Mouse (Mus musculus) splenic B cell, adult 2 months (primary cell): ENCODE measurements around the gene Slc33a1.

Experiments used
- DNase-seq: peaks from one replicate; pipeline ENCODE4 v3.0.0-alpha.2; 2011; ENCODE audit warnings: low read depth, low spot score
- H3K27me3 ChIP-seq: 2 replicates; pipeline ENCODE4 v1.6.1; 2012; ENCODE audit warnings: mild to moderate bottlenecking, low read length, moderate library complexity, mixed read lengths; ENCODE audit not compliant: control insufficient read depth, poor library complexity, insufficient read depth, severe bottlenecking
- H3K36me3 ChIP-seq: 2 replicates; pipeline ENCODE4 v1.6.1; 2012; ENCODE audit warnings: mild to moderate bottlenecking, low read length, moderate library complexity, mixed read lengths; ENCODE audit not compliant: control insufficient read depth, poor library complexity, insufficient read depth, severe bottlenecking

Slc33a1 gene

DNA sequence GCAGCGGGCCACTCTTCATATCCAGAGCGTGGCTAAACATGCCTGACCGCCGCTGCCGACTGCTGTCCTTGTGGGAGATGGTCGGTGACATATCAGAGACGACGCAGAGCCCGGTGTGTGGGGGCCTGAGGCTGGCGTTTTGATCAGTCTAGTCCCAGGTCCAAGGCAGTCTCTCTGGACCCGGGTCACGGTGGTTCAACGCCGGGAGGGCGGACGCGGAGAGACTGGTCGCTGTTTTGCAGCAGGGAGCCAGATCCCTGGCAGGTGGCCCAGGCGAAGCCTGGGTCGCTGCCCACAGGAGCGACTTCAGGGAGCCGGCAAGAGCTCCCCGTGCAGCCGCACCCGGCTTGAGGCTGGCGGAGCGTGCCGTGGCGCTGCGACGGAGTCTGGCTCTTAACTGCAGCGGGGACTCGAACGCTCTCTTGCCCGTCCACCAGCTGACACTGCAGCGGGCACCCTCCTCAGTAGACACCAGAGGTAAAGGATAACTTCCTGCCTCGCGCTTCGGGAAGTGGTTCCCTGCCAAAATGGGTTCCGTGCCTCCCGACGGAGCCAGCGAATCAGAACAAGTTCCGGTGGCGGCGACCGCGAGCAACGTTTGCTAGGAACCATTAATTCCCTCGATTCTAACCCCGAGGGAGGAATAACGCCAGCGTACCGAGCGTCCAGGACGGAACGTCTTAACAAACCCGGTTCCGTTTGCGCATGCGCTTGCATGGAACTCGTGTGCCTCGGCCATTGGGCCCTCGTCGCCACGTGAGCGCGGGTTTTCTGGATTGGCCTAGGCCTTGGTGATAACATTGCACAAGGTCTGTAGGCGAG, at the start of gene Slc33a1:
TSS of gene Slc33a1 (minus strand) at position 669 of the 822 bp plus-strand sequence.
- Histone ChIP-seq H3K27me3 (no peaks in the 10 kb centered on the region), H3K36me3 (no peaks in the 10 kb centered on the region)
- peak; percentile 99 for DNase-seq

DNA sequence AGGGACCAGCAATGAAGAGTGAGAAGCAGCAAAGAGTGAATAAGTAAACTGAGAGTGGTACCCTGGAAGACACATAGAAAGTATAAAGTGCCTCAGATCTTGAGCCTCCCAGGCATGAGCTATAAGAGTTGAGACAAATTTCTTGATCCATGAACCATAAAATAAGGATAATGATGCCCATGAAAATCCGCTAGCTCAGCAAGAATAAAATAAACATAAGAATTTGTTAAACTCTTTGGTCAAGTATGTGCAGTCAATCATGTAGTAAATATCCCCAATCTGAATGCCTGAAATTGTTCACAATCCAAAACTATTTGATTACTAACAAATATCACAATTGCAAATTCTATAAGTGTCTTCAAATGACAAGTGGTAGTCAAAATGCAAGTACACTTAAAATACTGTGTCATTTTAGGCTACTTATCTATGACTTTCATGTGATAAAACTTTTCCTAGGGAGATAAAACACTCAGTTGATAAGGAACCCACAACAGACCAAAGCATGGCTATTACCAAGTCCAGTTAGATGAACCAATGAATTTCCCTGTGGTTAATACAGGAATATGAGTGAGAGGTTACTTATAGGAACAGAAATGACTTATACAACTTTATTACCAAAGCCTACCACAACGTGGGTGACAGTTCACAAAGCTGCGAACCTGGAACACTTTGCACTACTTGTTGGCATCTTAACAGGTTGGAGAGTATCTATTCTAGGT, 24.3 kb upstream of the Slc33a1 start:
- H3K36me3 ChIP-seq = peaks cover 18% of the 10 kb centered on the region
- no peak for DNase-seq
- H3K27me3 ChIP-seq = no peaks in the 10 kb centered on the region

DNA sequence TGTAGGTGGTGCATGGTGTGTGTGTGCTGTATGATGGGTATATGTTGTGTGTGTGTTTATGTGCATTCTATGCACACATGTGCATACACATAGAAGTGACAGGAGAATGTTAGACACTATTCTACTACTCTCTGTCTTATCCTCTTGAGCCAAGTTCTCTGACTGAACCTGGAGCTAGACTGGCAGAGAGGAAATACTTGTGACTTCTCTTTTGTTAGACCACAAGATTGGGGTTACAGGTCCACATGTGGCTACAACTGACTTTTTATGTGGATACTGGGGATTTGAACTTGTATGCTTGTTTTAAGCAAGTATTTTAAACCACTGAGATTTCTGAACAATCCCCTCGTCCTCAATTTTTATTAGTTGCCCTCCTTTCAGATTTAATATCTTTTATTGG, 22.1 kb upstream of the Slc33a1 start:
- no peak for DNase-seq
- Histone ChIP-seq H3K36me3 (peaks cover 21% of the 10 kb centered on the region), H3K27me3 (no peaks in the 10 kb centered on the region)

DNA sequence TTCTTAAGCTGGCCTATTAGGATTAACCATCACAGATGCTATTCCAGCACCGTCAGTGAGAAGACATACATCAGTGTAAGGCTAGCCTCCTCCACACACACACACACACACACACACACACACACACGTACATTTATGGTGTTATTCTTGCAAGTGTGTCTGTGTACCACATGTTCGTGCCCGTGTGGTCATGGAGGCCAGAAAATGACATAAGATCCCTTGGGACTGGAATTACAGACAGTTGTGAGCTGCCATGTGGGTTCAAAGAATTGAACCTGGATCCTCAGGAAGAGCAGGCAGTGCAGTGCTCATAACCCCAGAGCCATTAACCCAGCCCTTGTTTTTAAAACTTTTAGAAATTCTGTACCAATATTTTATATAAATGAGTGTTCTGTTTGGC, 13.3 kb upstream of the Slc33a1 start:
- peak; percentile 4 for DNase-seq
- Histone ChIP-seq H3K27me3 (no peaks in the 10 kb centered on the region), H3K36me3 (peaks cover 6% of the 10 kb centered on the region; the same call in 1 of the 2 replicates)

DNA sequence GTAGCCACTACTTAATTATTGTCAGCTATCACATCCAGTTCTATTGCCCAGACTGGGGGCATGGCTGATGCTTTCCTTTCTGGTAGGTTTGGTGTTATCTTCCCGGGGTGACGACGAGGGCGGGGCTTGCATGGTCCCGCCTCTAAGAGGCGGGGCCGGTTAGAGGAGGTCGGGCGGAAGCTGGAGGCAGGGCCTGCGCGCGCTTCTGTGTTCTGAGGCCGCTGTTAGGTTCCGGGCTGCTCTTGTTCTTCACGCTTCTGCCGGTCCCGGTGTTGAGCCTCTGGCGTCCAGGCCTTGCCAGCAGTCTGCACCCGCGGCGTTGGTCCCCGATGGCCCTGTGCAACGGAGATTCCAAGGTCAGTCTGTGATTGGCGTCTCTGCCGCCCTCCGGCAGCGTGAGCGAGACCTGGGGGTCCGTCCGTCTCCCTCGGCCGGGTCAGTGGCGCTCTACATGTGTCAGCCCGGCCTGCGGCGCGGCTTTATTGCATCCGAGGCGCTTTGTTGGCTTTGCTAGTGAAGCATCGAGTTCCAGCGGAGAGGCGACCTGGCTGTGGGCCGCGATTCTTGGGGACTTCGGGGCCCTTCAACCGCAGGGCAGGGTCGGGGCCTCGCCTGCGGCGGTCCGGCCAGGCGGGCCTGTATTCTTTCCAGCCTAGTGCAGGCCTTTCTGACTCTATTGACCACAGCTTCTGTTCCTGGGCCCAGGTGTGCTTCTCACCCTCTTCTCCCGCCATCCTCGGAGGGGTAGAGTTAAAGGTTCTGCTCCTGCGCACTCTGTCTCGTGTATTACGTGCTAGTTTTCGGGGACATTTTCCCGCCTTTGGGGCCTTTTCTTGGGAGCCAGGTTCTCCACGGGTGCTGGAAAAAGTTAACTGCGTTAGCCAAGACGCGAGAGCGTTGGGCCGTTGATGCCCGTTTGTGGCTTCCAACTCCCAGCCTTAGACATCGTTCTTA, 11.7 kb upstream of the Slc33a1 start, which contains the start of gene Gmps:
TSS of gene Gmps (plus strand) at position 152 of the 954 bp plus-strand sequence.
- no peaks in the 10 kb centered on the region for H3K27me3 ChIP-seq
- DNase-seq = peak; percentile 95
- H3K36me3 ChIP-seq = 0 out of 2 replicates have a peak, but pooled peaks cover 3% of the 10 kb centered on the region

DNA sequence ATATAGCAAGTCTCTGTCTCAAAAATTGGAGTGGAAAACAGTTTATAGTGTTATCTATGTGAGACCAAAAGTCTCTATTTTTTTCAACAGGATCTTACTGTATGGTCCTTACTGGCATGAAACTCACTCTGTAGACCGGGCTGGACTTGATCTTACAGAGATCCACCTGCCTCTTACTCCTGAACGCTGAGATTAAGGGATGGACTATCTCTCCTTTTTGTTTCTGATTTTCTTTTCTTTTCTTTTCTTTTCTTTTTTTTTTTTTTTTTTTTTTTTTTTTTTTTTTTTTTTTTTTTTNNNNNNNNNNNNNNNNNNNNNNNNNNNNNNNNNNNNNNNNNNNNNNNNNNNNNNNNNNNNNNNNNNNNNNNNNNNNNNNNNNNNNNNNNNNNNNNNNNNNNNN, 1.4 kb upstream of the Slc33a1 start:
- H3K27me3 ChIP-seq = no peaks in the 10 kb centered on the region
- H3K36me3 ChIP-seq = no peaks in the 10 kb centered on the region
- no peak for DNase-seq

DNA sequence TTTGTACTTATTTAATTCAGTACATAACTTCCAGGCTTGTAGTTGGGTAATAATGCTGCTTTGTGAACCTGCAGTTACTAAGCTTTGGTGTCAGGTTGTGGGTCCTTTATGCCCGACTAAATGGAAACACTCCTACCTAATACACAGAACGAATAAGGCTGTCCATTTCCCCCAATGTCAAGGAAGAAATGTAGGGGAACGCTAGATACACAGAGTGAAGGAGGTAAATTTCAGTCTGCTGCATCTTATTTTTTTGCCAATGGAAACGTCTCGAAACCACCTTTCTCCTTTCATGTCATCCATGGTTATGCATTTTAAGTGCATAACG, 318 bp upstream of the Slc33a1 start:
- H3K36me3 ChIP-seq = no peaks in the 10 kb centered on the region
- DNase-seq = no peak
- H3K27me3 ChIP-seq = no peaks in the 10 kb centered on the region

DNA sequence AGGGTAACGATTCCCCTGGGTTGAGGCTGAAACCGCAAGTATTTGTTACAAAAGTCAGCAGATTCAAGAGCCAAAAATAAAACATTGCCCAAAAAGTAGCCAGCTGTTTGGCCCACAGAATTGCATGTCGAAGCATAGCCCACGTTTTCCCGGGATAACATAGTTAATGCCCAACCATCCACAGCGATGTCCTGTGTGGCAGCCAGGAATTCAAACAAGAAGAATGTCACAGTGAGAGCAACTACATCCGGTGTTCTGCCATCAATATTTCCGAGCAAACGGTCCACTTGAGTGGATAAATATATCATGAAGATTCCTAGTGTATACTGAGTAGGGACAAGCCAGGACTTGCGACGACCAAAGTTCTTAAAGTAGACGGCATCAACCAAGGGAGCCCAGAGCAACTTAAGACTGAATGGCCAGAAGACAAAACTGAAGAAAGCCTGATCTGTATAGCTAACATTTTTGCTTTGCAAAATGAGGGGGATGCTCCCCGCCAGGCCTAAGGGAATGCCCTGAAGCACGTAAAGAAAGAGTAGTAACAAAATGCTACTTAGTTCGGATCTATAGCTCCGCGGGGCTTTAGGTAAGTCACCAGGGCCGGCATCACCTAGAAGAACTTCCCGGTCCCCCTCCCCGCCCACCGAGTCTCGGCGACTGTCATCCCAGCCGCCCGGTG, 1.0 kb downstream of the Slc33a1 start:
- H3K36me3 ChIP-seq = no peaks in the 10 kb centered on the region
- no peaks in the 10 kb centered on the region for H3K27me3 ChIP-seq
- peak; percentile 11 for DNase-seq

DNA sequence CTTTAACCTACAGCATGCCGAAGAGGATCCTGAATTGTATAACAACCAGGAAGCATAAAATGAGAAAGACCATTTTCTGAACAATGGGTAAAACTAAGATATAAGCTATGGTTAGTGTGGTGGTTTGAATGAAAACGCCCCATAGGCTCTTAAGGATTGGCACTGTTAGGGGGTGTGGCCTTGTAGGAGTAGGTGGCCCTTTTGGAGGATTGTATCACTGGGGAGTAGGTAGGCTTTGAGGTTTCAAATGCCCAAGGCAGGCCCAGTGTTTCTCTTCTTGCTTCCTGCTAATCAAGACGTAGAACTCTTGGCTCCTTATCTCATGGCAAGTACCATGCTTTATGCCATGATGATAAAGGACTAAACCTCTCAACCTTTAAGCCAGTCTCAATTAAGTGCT, 14.7 kb downstream of the Slc33a1 start:
- Histone ChIP-seq H3K36me3 (peaks cover 1% of the 10 kb centered on the region; the same call in 1 of the 2 replicates), H3K27me3 (no peaks in the 10 kb centered on the region)
- no peak for DNase-seq

DNA sequence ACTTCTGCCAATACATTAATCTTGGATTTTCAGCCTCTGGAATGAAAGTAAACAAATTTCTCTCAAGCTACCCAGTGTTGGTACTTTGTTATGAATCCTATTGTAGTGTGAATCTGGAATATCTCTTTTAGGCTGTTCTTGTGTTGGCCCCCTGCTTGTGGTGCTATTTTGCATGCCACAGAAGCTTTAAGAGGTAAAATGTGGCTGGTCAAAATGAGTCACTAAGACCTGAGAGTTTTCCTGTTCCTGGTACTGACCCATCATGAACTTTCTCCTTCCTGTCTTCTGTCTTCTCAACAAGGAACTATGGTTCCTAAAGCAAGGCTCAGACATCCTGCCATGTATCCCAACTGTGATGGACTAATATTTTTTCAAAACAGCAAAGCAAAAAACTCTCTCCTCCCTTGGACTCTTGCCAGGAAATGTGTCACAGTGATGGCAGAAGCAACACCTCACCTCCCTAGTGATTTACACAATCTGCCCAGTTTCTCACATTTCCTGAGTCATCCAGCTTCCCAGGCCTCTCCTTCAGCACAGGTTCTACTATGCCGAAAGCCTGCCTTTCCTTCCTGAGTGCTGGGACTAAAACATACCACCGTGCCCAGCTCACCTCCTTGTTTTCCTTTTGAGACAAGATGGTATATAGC, 23.2 kb downstream of the Slc33a1 start:
- no peak for DNase-seq
- Histone ChIP-seq H3K27me3 (no peaks in the 10 kb centered on the region; the same call in 1 of the 2 replicates), H3K36me3 (no peaks in the 10 kb centered on the region)

DNA sequence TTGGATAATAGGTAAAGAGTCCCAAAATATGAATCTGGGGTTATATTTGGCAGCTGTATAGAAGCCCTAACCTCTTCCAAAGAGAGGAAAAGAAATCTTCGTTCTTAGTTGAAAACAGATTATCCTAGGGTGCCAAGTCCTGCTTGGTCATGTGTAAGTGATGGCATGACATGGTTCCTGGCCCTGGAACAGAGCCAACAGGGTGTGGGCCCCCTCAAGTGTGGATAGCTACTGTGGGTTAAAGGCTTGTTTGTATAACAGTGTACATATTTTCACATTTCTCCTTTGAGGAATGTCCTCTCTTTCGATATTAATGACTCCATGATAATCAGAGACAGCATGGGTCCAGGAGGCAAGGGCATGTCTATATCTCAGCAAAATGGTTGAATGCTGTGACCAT, 25.6 kb downstream of the Slc33a1 start:
- Histone ChIP-seq H3K27me3 (no peaks in the 10 kb centered on the region; the same call in 1 of the 2 replicates), H3K36me3 (no peaks in the 10 kb centered on the region)
- no peak for DNase-seq

DNA sequence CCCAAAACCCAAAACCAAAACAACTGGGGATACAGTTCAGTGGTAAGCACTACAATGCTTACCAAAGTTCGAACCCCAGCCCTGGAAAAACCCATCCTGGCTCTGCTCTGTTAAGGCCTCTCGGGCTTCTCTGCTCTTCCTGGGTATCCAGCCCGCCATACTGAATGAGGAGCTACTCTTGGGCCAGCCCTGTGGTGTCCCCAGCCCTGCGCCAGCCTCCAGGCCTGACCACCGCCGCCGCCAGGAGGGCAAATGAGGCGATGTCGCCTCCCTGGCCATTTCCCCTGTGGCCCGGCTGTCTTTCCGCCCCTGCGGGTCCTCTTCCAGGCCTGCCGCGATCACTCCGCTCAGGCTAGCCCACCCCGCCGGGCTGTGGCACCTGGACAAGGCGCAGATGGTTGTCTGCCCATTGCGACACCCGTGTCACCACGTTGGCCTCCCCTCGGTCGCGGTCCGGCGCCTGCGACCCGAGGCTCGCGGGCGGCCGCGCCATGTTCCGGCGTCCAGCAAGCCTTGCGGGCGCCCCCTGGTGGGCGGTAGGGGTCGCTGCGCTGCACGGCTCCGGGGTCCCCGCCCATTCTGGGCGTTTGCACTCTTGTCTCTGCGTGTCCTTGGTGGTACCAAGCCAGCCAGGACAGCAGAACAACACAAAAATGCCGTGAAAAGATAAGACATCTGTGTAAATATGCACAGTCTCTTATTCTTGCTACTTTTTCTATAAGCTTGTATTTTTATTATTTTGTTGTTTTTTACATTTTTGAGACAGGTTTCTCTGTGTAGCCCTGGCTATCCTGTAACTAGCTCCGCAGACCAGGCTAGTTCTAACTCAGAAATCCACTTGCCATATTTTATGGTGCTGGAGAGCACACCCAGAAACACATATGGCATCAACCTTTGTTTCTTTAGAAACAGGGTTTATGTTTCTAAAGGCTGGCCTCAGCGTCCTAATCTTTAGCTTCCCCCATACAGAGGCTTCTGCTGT, 35.4 kb downstream of the Slc33a1 start, which contains the start of gene E130311K13Rik:
TSS of gene E130311K13Rik (minus strand) at position 595 of the 982 bp plus-strand sequence.
- peak; percentile 88 for DNase-seq
- no peaks in the 10 kb centered on the region for H3K36me3 ChIP-seq
- H3K27me3 ChIP-seq = no peaks in the 10 kb centered on the region

DNA sequence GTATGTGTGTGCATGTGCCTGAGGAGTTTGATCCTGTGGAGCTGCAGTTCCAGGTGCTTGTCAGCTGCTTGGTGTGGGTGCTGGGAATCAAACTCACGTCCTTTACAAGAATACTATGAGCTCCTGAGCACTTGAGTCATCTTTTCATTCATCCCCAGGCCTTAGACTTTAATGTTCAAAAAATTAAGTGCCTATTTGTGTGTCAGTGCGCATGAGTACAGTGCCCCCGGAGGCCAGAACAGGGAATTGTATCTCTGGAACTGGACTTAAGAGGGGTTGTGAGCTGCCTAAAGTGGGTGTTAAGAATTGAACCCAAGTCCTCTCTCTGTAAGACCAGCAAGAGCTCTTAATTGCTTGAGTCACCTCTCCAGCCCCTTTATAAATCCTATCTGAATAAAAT, 44.9 kb downstream of the Slc33a1 start:
- Histone ChIP-seq H3K36me3 (no peaks in the 10 kb centered on the region), H3K27me3 (no peaks in the 10 kb centered on the region)
- DNase-seq = peak; percentile 54
